Mouse (Mus musculus): ENCODE data around the gene Irak3. TPM values are rescaled to one million over a fixed set of nuclear protein-coding genes. Genes with fewer than 3 reads are reported as not detected.

The Irak3 gene
- total RNA-seq, 2 experiments from 2014 or later = 3.3 to 3.5 TPM

- DNase-seq = no peak
Measured at GRCm38 (mm10) chr10:120204591-120205210, 2.8 kb upstream of the Irak3 start.

- DNase-seq = no peak
Measured at GRCm38 (mm10) chr10:120202467-120203250, 729 bp upstream of the Irak3 start.

- DNase-seq = peak; percentile 90 to 92
Measured at GRCm38 (mm10) chr10:120201131-120201921, 604 bp downstream of the Irak3 start, which contains the start of gene Tmbim4. Gene Tmbim4, plus strand, starts transcription at chr10:120201590.

- DNase-seq = no peak
Measured at GRCm38 (mm10) chr10:120197061-120197835, 4.7 kb downstream of the Irak3 start.

- no peak for DNase-seq
Measured at GRCm38 (mm10) chr10:120193255-120193654, 8.7 kb downstream of the Irak3 start.

GRCm38 (mm10) chr10:120192278-120192677, 9.7 kb downstream of the Irak3 start:
- DNase-seq = no peak

- no peak for DNase-seq
Measured at GRCm38 (mm10) chr10:120191165-120191564, 10.8 kb downstream of the Irak3 start.

- DNase-seq = no peak
Measured at GRCm38 (mm10) chr10:120189782-120190181, 12.1 kb downstream of the Irak3 start.

- peak in 1 of 2 experiments; percentile 19 for DNase-seq
Measured at GRCm38 (mm10) chr10:120189276-120189675, 12.7 kb downstream of the Irak3 start.

- no peak for DNase-seq
Measured at GRCm38 (mm10) chr10:120188513-120188912, 13.4 kb downstream of the Irak3 start.

- DNase-seq = no peak
Measured at GRCm38 (mm10) chr10:120183342-120183741, 18.6 kb downstream of the Irak3 start.

GRCm38 (mm10) chr10:120182887-120183286, 19.0 kb downstream of the Irak3 start:
- peak in 1 of 2 experiments; percentile 23 for DNase-seq

GRCm38 (mm10) chr10:120174192-120174705, 27.7 kb downstream of the Irak3 start:
- DNase-seq = no peak

GRCm38 (mm10) chr10:120171340-120171739, 30.6 kb downstream of the Irak3 start:
- no peak for DNase-seq

- DNase-seq = no peak
Measured at GRCm38 (mm10) chr10:120170277-120170676, 31.7 kb downstream of the Irak3 start.

- no peak for DNase-seq
Measured at GRCm38 (mm10) chr10:120169841-120170240, 32.1 kb downstream of the Irak3 start.

GRCm38 (mm10) chr10:120169064-120169463, 32.9 kb downstream of the Irak3 start:
- DNase-seq = no peak

- DNase-seq = no peak
Measured at GRCm38 (mm10) chr10:120168070-120168469, 33.9 kb downstream of the Irak3 start.

GRCm38 (mm10) chr10:120165793-120166503, 36.0 kb downstream of the Irak3 start:
- DNase-seq = no peak

GRCm38 (mm10) chr10:120164931-120165792, 36.8 kb downstream of the Irak3 start:
- DNase-seq = no peak
